Mouse (Mus musculus) megakaryocyte, embryonic 14.5 days (primary cell): ENCODE results near the gene Spink8.

ENCODE experiments used
- FLI1 ChIP-seq: IDR thresholded peaks from 2 replicates; pipeline ENCODE4 v1.6.1; 2012; ENCODE audit warnings: low read length, inconsistent platforms, mixed read lengths
- GATA1 ChIP-seq: IDR thresholded peaks from 3 replicates; pipeline ENCODE4 v1.6.1; 2012; ENCODE audit warnings: mixed read lengths, low read length, inconsistent platforms, borderline replicate concordance

GRCm38 (mm10) chr9:109854341-109854740, 42.3 kb downstream of the Spink8 start:
- TF ChIP-seq GATA1 (no peak), FLI1 (no peak)
